Mouse (Mus musculus): ENCODE results near the gene 2510039O18Rik.

DNA sequence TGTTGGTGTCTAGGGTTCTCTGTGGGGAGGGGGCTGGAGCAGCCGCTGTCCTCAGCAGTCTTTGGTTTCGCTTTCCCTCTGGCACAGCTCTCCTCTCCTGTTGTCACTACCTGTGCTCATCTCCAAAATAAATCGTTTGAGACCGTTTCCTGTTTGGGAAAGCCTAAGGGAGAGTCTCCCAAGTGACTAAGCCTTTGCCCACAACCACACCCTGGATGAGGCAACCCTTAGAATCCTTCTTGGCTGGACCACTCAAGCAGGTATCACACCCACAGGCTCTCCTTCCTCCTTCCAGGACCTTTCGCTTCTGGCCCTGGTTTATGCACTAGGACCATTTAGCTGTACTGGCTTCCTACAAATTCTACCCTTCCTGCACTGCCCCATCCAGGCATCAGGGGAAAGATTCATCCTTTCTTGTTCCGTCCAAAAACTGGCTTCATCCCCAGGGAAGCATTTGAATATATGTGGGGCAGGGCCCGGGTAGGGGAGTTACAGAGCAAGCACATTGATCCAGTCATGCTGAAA lies 52.9 kb downstream of the 2510039O18Rik start:
- no peak for TF ChIP-seq EP300 (IDR thresholded peaks at IDR 0.05; ENCODE audit: low read depth)
- TF ChIP-seq CTCF (IDR thresholded peaks at IDR 0.05; ENCODE audit: low read depth) = no peak

Measured in heart, postnatal 0 days (tissue).